Mouse (Mus musculus): ENCODE data around the gene Agt.

- no peak for TF ChIP-seq CTCF (IDR thresholded peaks at IDR 0.05; ENCODE audit: borderline replicate concordance, insufficient read depth, low read depth, low read length)
- TF ChIP-seq POLR2A (IDR thresholded peaks at IDR 0.05; ENCODE audit: borderline replicate concordance, insufficient read depth, low read length) = no peak
These were observed 53.5 kb downstream of the Agt start for GRCm38 (mm10) chr8:124516039-124516438.

Measured in cerebellum, adult 2 months (tissue).